Mouse (Mus musculus): ENCODE results near the gene Bmp7.

GRCm38 (mm10) chr2:172911157-172911556 lies 29.0 kb downstream of the Bmp7 start:
- TF ChIP-seq CTCF (IDR thresholded peaks at IDR 0.05; ENCODE audit: borderline replicate concordance, control insufficient read depth, extremely low read depth, insufficient read depth, low read length, poor library complexity) (no peak), POLR2A (IDR thresholded peaks at IDR 0.05; ENCODE audit: control insufficient read depth, extremely low read depth, insufficient read depth, low read length, poor library complexity) (no peak)
